Mouse (Mus musculus) left cerebral cortex, adult 11 months (tissue): ENCODE measurements at regions not wholly inside any gene's neighbourhood (a gene's known extent, or its start where the extent isn't known, plus 50 kb on each side); places are given as distances from the start of the nearest gene placed in this dataset.

ENCODE experiments used
- DNase-seq: peaks from one replicate; pipeline ENCODE4 v3.0.0; 2022; ENCODE audit warnings: low spot score

- DNase-seq = no peak
Measured at GRCm38 (mm10) chr5:26338191-26338590, 80.7 kb downstream of the Gm7361 start.

- no peak for DNase-seq
Measured at GRCm38 (mm10) chr5:26339266-26339665, 81.8 kb downstream of the Gm7361 start.

- DNase-seq = no peak
Measured at GRCm38 (mm10) chr5:26355156-26355555, 97.7 kb downstream of the Gm7361 start.

DNA sequence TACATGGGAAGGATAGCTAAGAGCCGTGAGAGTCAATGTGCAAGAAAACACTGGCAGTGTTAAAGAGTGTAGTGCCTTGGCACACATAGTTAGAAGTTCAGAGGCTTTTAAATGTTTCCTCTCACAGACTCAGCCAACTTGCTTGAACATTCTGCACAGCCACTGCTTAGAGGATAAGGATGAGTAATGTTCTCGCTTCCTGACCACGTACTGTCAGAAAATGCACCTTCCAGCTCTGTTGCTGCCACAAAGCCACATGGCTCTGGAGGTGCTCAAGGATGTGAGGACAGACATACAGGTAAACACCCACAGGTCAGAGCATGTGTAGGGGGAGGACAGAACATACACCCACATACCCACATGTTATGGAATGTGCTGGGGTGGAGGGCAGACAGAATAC, 101.6 kb downstream of the Gm7361 start:
- no peak for DNase-seq

DNA sequence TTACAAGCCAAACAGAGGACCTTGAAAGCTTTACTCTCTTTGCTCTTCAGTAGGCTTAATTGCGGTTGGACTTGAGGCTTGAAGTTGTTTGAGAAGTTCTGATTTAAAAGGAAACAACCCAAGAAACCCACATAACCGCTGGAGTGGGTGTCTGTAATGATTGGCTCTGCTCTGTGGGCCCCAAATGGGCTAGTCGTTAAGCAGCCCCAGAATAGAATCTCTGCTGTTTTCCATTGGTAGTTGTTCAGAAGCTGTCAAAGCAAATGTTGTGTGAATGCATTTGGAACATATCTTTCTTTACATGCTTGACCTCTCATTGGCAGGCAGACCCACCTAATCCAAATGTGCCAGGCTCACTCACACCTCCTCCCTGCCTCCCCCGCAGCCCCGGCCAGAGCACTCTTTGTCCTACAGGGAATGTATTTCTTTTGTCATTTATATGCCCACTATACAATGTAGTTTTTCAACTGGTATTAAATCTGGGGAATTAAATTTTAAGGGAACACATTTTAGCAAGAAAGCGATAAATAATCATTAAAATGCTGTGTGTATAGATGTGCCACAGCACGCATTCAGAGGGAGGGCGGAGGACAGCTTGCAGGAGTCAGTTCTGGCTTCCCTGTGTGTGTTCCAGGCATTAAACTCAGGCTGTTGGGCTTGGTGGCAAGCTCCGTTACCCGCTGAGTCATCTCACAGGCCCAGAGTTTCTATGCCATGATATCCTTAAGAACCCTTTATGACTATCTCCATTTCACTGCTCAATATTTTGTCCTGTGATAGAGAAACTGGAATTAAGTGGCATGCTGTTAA, 116.9 kb downstream of the Gm7361 start:
- no peak for DNase-seq

DNA sequence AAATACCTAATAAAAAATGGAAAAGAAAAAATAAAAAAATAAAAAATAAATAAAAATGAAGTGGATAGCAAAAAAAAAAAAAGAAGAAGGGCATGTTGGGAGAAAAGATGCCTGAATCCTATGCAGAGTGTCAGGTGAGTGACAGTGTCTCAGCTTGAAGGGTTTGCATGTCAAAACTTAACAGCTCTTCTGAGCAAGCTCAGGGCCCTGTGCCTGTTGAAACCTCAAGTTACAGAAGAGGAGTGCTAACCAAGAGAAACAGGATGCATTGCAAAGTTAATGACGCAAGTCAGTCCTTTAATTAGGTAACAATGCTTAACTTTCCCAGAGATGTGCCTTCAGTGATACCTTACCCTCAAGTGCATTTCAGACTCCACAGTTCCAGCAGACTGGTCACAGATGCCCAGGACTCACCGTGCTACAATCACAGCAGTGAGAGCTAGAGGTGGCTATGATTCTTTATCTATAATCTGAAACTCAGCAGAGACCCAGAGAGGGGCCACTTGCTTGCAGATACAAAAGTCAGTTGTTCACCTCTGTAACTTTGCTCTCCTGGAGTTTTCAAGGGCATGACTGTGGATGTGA, 149.7 kb downstream of the Gm7361 start:
- no peak for DNase-seq

GRCm38 (mm10) chr5:26413185-26413584, 155.7 kb downstream of the Gm7361 start:
- no peak for DNase-seq

- DNase-seq = no peak
Measured at GRCm38 (mm10) chr5:26444331-26445200, 187.1 kb downstream of the Gm7361 start.

- DNase-seq = no peak
Measured at GRCm38 (mm10) chr5:26451306-26451705, 193.8 kb downstream of the Gm7361 start.

- no peak for DNase-seq
Measured at GRCm38 (mm10) chr5:26457627-26458026, 200.1 kb downstream of the Gm7361 start.

DNA sequence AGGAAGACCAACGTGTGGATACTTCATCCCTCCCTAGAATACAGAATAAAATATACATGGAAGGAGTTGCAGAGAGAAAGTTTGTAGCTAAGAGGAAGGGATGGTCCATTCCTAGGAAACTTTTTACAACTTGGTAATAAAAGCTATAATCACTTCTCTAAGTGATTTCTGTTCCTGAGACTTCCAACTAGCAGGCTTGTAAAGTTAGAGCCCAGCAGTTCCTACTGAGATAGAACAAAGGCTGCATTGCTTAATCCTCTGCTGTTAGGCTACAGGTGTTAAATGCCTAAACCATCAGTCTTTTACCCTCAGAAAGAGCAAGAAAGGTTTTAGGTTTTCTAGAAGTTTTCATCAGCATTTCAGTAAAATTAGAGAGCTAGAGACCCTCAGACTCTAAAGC, 209.2 kb downstream of the Gm7361 start:
- DNase-seq = no peak

DNA sequence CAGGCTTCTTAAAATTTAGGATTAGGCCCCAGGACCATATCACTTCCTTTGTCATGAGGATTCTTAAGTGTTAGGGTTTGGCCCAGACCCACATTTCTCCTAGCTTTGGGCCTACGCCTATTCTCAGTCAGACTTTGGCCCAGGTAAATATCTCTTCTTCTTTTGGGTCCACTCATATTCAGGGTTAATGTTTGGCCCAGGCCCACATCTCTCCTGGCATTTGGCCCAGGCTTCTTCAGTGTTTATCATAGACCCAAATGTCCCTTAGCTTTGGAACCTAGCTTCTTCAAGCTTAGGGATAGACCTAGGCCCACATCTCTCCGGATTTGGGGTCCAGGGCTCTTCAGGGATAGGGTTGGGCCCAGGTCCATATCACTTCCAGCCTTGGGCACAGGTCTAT, 228.2 kb downstream of the Gm7361 start:
- DNase-seq = no peak

DNA sequence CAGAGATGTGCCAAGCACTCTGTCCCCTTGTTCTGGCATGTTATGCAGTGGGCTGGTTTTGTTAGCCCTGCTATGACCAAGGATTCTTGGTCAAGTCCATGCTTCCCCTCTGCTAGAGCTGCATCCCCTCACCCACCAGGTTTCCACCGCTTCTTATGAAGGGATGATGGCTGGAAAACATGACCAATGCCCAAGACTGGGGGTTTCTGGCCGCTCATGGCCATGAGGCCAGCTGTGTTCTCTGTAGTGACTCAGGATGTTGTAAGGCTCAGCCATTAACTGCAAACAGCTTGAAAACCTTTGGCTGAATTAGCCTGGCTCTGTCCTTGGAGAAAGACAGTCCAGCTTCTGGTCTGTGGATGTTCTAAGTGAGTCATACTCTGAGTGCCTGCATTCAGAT, 236.5 kb downstream of the Gm7361 start:
- no peak for DNase-seq

GRCm38 (mm10) chr5:26497641-26498430, 240.3 kb downstream of the Gm7361 start:
- no peak for DNase-seq

DNA sequence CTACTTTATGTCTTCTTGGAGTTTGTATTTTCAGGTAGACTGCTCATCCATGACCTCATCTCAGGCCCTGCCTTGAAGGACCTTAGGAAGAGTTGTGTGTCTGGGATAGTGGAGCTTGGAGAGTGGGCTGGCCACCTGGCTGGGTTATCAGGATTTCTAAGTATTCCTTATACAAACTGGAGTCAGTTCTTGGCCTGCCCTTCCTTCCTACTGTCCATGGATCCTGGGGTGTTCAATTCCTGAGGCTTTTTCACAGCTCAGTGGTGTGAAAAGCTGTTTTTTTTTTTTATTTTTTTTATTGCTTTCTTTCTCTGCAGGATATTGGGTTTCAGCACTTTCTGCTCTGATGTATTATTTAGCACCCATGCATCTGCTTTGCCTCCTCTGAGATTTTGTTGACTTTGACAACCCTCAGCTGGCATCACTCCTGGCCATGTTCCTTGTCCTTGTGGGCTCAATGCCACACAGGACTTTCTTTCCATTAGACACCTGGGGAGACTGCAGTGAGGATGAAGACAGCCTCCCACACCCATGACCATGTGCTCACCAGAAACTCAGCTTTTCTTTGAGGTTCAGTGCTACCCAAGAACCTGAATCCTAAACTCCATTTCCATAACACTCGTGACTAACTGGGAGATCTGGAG, 252.2 kb downstream of the Gm7361 start:
- DNase-seq = no peak

DNA sequence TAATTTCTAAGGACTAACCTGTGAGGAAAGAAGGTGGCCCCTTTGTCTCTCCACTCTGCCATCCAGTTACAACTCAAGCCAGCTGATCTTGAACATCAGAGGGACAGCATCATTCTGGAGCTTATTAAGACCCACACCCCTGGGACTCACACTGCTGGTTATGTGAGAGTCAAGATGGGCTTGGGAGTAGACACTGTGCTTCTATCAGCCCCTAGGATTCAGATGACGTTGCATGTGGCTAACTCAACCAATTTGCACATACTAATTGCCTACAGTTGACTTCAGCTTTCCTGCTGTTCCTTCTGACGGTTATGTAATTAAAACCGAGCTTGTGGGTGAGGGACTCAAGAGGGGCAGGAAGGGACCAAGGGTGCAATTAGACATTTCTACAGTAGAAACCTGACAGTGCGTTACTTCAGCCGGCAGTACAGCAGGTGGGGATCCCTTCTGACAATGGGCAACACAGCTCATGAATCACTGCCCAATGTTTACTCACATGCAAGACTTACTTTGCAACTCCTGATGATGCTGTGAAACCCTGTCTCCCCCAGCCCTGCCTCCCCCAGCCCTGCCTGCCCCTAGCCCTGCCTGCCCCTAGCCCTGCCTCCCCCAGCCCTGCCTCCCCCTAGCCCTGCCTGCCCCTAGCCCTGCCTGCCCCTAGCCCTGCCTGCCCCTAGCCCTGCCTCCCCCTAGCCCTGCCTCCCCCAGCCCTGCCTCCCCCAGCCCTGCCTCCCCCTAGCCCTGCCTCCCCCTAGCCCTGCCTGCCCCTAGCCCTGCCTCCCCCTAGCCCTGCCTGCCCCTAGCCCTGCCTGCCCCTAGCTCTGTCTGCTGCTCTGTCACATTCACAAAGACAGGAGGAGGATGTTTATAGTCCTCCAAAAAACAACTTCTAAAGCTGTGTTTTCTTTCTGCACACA, 255.8 kb downstream of the Gm7361 start:
- no peak for DNase-seq

DNA sequence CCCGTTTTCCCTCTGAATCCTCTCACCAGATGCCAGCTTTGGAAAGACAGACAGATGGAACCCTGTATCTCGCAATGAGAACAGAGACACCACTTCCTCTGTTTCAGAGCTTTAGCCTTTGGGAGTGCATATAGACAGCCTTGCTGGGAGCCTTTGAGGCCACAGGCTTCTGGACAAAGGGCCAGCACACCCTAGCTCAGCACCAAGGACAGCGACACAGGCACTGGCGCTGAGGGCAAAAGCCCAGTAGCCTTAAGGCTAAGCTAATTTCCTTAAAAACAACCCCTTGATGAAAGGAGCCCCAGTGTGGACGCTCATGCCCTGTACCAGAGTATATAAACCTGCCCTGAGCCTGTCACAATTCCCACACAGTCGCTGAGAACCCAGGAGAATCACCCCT, 278.1 kb downstream of the Gm7361 start:
- DNase-seq = no peak

DNA sequence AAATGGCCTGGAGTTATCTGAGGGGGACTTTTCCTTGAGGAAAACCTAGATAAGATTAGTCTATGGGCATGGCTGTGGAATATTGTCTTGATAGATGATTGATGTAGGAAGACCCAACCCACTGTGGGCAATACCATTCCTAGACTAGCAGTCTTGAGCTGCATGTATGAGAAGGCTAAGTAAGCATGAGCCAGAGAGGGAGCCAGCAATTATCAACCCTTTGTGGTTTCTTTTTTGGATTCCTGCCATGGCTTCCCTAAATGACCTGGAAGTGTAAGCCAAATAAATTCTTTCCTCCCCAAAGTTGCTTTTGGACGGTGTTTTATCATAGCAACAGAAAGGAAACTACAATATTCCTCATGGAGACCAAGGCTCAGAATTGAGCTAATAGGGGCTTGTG, 253.7 kb upstream of the Dpp6 start:
- no peak for DNase-seq

DNA sequence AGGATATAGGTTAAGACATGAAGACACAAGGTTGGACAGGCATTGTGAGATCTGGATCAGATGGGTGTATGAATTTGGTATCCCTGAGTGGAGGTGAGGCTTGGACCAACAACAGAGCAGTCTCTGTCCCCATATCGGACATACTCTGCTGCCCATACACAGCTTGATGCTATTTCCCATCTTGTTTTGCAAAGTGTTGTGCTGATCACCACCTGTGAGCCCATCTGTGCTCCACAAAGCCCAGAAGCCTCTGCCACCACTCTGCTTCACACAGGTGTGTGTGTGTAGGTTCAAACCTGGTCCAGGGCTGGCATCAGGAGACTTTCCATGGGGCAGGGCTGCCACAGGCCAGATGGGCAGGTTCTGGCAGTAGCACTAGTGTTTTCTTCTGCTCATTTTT, 252.9 kb upstream of the Dpp6 start:
- no peak for DNase-seq

- no peak for DNase-seq
Measured at GRCm38 (mm10) chr5:26572691-26573191, 244.3 kb upstream of the Dpp6 start.
